Mouse (Mus musculus) inflammation-experienced regulatory T-cells (primary cell): ENCODE results near the gene Dnah6. TPM values are rescaled to one million over a fixed set of nuclear protein-coding genes. Genes with fewer than 3 reads are reported as not detected.

ENCODE experiments used
- polyA plus RNA-seq, 2 experiments: library from polyadenylated mRNA; unstranded; fragments of 100-300 nt; shearing (Covaris generic); gene quantifications; one replicate each; pipeline ENCODE4 v1.2.1; 2017

The Dnah6 gene
- under 1 TPM; 0.08 to 0.48 TPM for polyA plus RNA-seq

GRCm38 (mm10) chr6:73221189-73221957, at the start of gene Dnah6:
Gene Dnah6 (minus strand): TSS chr6:73221651.

GRCm38 (mm10) chr6:73248237-73249048, 27.0 kb upstream of the Dnah6 start, which contains the start of gene Suclg1:
Gene Suclg1 (plus strand): TSS chr6:73248382.

Other genes with a start within 250 kb of the Dnah6 start
- 100 to 1,000 TPM; 109 to 139 TPM for gene Suclg1, start 26.7 kb upstream of the Dnah6 start, polyA plus RNA-seq
- not detected for gene 4931417E11Rik, start 248.0 kb upstream of the Dnah6 start, polyA plus RNA-seq